Mouse (Mus musculus) neural tube, embryonic 15.5 days (tissue): Measurements from ENCODE around the gene Fbxo28. TPM values are rescaled to one million over a fixed set of nuclear protein-coding genes. Genes with fewer than 3 reads are reported as not detected.

Experiments
- ATAC-seq: fragments of 200-750 bp; cut with Nextera tagmentation; 2 replicates; pipeline ENCODE4 v1.8.0; 2017; ENCODE audit warnings: mild to moderate bottlenecking, moderate TSS enrichment, moderate library complexity; ENCODE audit not compliant: low FRiP score
- H3K27ac ChIP-seq: fragments of 300-500 bp; sonication (generic); replicated peaks from 2 replicates; pipeline ENCODE4 v1.5.1; 2015; ENCODE audit warnings: mild to moderate bottlenecking, inconsistent platforms
- H3K27me3 ChIP-seq: fragments of 300-500 bp; sonication (generic); replicated peaks from 2 replicates; pipeline ENCODE4 v1.6.1; 2015; ENCODE audit warnings: inconsistent platforms
- H3K36me3 ChIP-seq: fragments of 300-500 bp; sonication (generic); 2 replicates; pipeline ENCODE4 v1.6.1; 2015; ENCODE audit warnings: inconsistent platforms
- H3K4me1 ChIP-seq: fragments of 300-500 bp; sonication (generic); 2 replicates; pipeline ENCODE4 v1.6.1; 2015; ENCODE audit warnings: inconsistent platforms
- H3K4me2 ChIP-seq: fragments of 300-500 bp; sonication (generic); 2 replicates; pipeline ENCODE4 v1.6.1; 2015; ENCODE audit warnings: inconsistent platforms, mild to moderate bottlenecking, moderate library complexity
- H3K4me3 ChIP-seq: fragments of 300-500 bp; sonication (generic); replicated peaks from 2 replicates; pipeline ENCODE4 v1.5.1; 2015; ENCODE audit warnings: mild to moderate bottlenecking, inconsistent platforms
- H3K9ac ChIP-seq: fragments of 300-500 bp; sonication (generic); replicated peaks from 2 replicates; pipeline ENCODE4 v1.6.1; 2015; ENCODE audit warnings: mild to moderate bottlenecking, inconsistent platforms
- H3K9me3 ChIP-seq: fragments of 300-500 bp; sonication (generic); replicated peaks from 2 replicates; pipeline ENCODE4 v1.6.1; 2016; ENCODE audit warnings: inconsistent platforms
- WGBS: fragments of 180-500 bp; shearing (Covaris S2); methylation state at CpG from one replicate; pipeline ENCODE4 v1.1.7; 2015; ENCODE audit warnings: mixed read lengths; 5-methylcytosine and 5-hydroxymethylcytosine counted together
- polyA plus RNA-seq: library from polyadenylated mRNA; unstranded; fragments of >200 nt; fragmentation: Nextera tagmentation; extraction: Ambion mirVana; gene quantifications from 2 replicates; pipeline ENCODE4 v1.2.1, GENCODE M21; 2015

Fbxo28 gene
- polyA plus RNA-seq, 1 experiment from 2014 or later = 23.6 TPM

DNA sequence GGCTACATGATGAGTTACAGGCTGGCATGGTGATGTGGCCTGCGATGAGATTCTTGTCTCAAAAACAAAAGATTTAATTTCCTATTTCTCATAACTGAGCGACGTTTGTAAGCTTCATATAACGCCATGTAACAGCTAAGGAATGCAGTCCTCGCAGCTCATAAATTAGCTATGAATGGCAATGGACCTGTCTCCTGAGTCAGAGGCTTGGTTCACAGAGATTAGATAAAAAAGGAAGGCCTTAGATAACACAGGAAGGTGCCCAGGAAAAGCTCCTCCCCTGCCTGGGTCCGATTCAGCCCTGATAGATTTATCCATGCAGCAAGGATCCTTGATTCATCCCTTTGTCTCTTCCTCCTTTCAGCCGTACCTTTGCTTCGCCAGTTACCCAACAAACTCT, 30.5 kb upstream of the Fbxo28 start:
- peaks cover 8% of the 10 kb centered on the region for H3K4me1 ChIP-seq
- no peak overlapping the region for H3K4me3 ChIP-seq
- no peaks in the 10 kb centered on the region for H3K36me3 ChIP-seq
- ATAC-seq = no peak
- no peak overlapping the region for H3K4me2 ChIP-seq
- 77% methylated on average over 8 of the region's 8 CpGs for WGBS
- H3K9ac ChIP-seq = no peak overlapping the region
- H3K9me3 ChIP-seq = no peaks in the 10 kb centered on the region
- H3K27ac ChIP-seq = no peak overlapping the region
- H3K27me3 ChIP-seq = peaks cover 2% of the 10 kb centered on the region; the same call in 1 of the 2 replicates

DNA sequence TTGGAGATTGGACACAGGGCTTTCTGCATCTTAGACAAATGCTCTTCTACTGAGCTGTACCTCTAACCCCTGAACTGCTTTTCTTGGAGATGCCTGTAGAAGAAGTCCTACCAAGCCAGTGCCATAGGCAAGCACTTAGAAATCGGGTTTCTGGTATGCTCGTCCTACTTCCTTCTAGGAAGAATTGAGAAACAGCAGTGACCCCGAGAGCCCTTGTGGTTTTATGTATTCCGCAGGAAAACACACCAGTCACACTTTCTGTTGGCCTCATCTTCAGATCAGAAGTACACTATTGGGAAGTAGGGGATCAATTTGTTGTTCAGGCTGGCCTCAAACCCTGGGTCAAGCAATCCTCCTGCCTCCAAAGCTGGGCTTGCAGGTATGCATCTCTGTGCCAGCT, 28.0 kb upstream of the Fbxo28 start:
- Histone ChIP-seq H3K36me3 (no peaks in the 10 kb centered on the region), H3K27me3 (0 out of 2 replicates have a peak, but pooled peaks cover 2% of the 10 kb centered on the region), H3K9ac (no peak overlapping the region), H3K4me3 (no peak overlapping the region), H3K27ac (no peak overlapping the region), H3K4me2 (no peak overlapping the region), H3K4me1 (no peaks in the 10 kb centered on the region), H3K9me3 (no peaks in the 10 kb centered on the region)
- WGBS = 81% methylated on average over 4 of the region's 4 CpGs
- ATAC-seq = no peak

GRCm38 (mm10) chr1:182368782-182369181, 27.4 kb upstream of the Fbxo28 start:
- WGBS = 67% methylated on average over 8 of the region's 8 CpGs
- ATAC-seq = no peak
- Histone ChIP-seq H3K27me3 (0 out of 2 replicates have a peak, but pooled peaks cover 2% of the 10 kb centered on the region), H3K27ac (no peak overlapping the region), H3K4me2 (no peak overlapping the region), H3K9ac (no peak overlapping the region), H3K9me3 (no peaks in the 10 kb centered on the region), H3K4me1 (no peaks in the 10 kb centered on the region), H3K36me3 (no peaks in the 10 kb centered on the region), H3K4me3 (no peak overlapping the region)

DNA sequence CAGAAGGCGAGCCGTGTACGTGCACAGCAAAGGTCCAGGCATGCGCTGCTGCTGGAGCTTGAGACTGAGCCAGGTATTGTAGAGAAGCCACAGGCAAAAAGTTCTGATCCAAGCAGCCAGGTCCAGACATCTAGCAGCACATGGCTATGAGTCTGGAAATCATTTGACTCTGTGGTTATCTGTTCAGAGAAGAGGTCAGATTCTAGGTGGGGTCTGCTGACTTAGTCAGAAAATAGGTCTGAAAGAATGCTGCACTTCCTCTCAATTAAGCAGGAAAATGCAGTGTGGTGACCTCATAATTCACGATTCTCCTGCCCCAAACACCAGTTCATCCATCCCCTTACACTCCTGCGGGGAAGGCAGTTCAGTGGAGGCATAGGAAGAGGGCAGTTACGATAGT, 26.9 kb upstream of the Fbxo28 start:
- no peak overlapping the region for H3K9ac ChIP-seq
- H3K4me1 ChIP-seq = no peaks in the 10 kb centered on the region
- no peak overlapping the region for H3K4me2 ChIP-seq
- H3K27ac ChIP-seq = no peak overlapping the region
- 77% methylated on average over 7 of the region's 7 CpGs for WGBS
- no peaks in the 10 kb centered on the region for H3K27me3 ChIP-seq
- H3K4me3 ChIP-seq = no peak overlapping the region
- ATAC-seq = no peak
- H3K9me3 ChIP-seq = no peaks in the 10 kb centered on the region
- H3K36me3 ChIP-seq = no peaks in the 10 kb centered on the region

GRCm38 (mm10) chr1:182363683-182364404, 22.4 kb upstream of the Fbxo28 start:
- no peak overlapping the region for H3K27ac ChIP-seq
- H3K36me3 ChIP-seq = no peaks in the 10 kb centered on the region
- 57% methylated on average over 12 of the region's 12 CpGs for WGBS
- no peak for ATAC-seq
- no peak overlapping the region for H3K4me2 ChIP-seq
- no peaks in the 10 kb centered on the region for H3K9me3 ChIP-seq
- H3K9ac ChIP-seq = no peak overlapping the region
- H3K4me3 ChIP-seq = no peak overlapping the region
- H3K27me3 ChIP-seq = no peaks in the 10 kb centered on the region
- H3K4me1 ChIP-seq = no peaks in the 10 kb centered on the region

DNA sequence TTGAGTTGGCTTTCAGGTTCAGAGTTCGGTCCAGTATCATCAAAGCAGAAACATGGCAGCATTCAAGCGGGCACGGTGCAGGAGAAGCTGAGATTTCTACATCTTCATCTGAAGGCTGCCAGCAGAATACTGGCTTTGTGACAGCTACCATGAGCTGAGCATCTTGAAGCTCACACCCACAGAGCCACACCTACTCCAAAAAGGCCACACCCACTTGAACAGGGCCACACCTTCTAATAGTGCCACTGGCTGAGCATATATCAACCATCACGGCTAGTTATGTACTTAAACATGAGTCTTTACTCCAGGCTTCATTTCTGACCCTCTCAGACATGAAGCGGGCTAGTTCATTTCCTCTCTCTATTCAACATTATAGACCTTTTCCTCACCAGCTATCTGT, 21.3 kb upstream of the Fbxo28 start:
- no peak overlapping the region for H3K27ac ChIP-seq
- no peaks in the 10 kb centered on the region for H3K4me1 ChIP-seq
- H3K9ac ChIP-seq = no peak overlapping the region
- WGBS = 95% methylated on average over 5 of the region's 5 CpGs
- H3K36me3 ChIP-seq = no peaks in the 10 kb centered on the region
- no peak overlapping the region for H3K4me3 ChIP-seq
- no peak for ATAC-seq
- no peaks in the 10 kb centered on the region for H3K9me3 ChIP-seq
- H3K27me3 ChIP-seq = no peaks in the 10 kb centered on the region
- no peak overlapping the region for H3K4me2 ChIP-seq

DNA sequence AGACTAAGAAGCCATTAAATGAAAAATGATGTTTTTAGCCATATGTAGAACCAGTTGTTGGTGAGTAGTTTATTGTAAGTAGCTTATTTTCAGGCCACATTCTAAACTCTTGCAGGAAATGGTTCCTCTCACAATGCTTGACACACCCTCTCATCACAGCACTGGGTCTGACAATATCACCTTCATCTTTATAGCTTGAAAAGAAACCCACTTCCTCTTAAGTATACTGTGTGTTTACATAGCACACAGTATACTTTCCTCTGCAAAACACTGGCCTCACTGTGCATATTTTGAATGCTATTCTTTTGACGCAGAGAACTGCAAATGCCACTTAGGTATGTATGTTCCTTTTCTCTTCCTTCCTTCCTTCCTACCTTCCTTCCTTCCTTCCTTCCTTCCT, 16.7 kb upstream of the Fbxo28 start:
- Histone ChIP-seq H3K4me1 (no peaks in the 10 kb centered on the region), H3K27me3 (no peaks in the 10 kb centered on the region), H3K9ac (no peak overlapping the region), H3K4me2 (no peak overlapping the region), H3K4me3 (no peak overlapping the region), H3K9me3 (no peaks in the 10 kb centered on the region), H3K27ac (no peak overlapping the region), H3K36me3 (no peaks in the 10 kb centered on the region)
- 94% methylated on average over 1 of the region's 1 CpGs for WGBS
- no peak for ATAC-seq

- no peak for ATAC-seq
- H3K27ac ChIP-seq = no peak overlapping the region
- H3K4me2 ChIP-seq = no peak overlapping the region
- no peaks in the 10 kb centered on the region for H3K36me3 ChIP-seq
- no peak overlapping the region for H3K9ac ChIP-seq
- H3K4me1 ChIP-seq = no peaks in the 10 kb centered on the region
- H3K27me3 ChIP-seq = no peaks in the 10 kb centered on the region
- H3K4me3 ChIP-seq = no peak overlapping the region
- no peaks in the 10 kb centered on the region for H3K9me3 ChIP-seq
- 86% methylated on average over 11 of the region's 11 CpGs for WGBS
These were observed 13.2 kb upstream of the Fbxo28 start for GRCm38 (mm10) chr1:182354504-182355147.

GRCm38 (mm10) chr1:182349557-182349956, 8.1 kb upstream of the Fbxo28 start:
- Histone ChIP-seq H3K27me3 (no peaks in the 10 kb centered on the region), H3K9ac (no peak overlapping the region), H3K9me3 (no peaks in the 10 kb centered on the region), H3K4me1 (no peaks in the 10 kb centered on the region), H3K27ac (no peak overlapping the region), H3K4me3 (no peak overlapping the region), H3K36me3 (no peaks in the 10 kb centered on the region), H3K4me2 (no peak overlapping the region)
- no peak for ATAC-seq
- WGBS = 93% methylated on average over 6 of the region's 6 CpGs

- H3K36me3 ChIP-seq = no peaks in the 10 kb centered on the region
- no peaks in the 10 kb centered on the region for H3K27me3 ChIP-seq
- no peak overlapping the region for H3K9ac ChIP-seq
- no peak overlapping the region for H3K4me2 ChIP-seq
- no peak overlapping the region for H3K4me3 ChIP-seq
- H3K4me1 ChIP-seq = peaks cover 5% of the 10 kb centered on the region
- H3K9me3 ChIP-seq = no peaks in the 10 kb centered on the region
- H3K27ac ChIP-seq = no peak overlapping the region
- ATAC-seq = no peak
- 81% methylated on average over 5 of the region's 5 CpGs for WGBS
These were observed 5.1 kb upstream of the Fbxo28 start for GRCm38 (mm10) chr1:182346491-182346890.

DNA sequence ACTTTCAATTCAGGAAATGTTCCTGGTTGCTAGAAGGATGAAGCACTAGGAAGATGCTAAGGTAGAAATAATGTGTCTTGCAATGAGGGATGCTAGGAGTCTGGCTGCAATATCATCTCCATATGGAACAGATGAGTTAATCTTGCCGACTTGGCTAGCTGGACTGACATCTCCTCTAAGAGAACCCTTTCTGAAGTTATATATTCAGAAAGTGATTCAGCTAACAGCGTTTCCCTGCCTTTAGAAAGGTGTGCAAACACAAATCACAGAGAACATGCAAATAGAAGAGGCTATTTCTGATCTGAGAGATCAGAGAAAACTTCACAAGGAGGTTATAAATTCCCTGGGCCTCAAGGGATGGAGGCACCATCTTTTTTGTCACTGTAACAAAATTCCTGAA, 4.4 kb upstream of the Fbxo28 start:
- H3K4me1 ChIP-seq = peaks cover 5% of the 10 kb centered on the region
- ATAC-seq = no peak
- no peak overlapping the region for H3K27ac ChIP-seq
- no peak overlapping the region for H3K9ac ChIP-seq
- 80% methylated on average over 2 of the region's 2 CpGs for WGBS
- H3K9me3 ChIP-seq = no peaks in the 10 kb centered on the region
- H3K4me3 ChIP-seq = no peak overlapping the region
- H3K27me3 ChIP-seq = no peaks in the 10 kb centered on the region
- H3K4me2 ChIP-seq = no peak overlapping the region
- H3K36me3 ChIP-seq = no peaks in the 10 kb centered on the region

- Histone ChIP-seq H3K36me3 (0 out of 2 replicates have a peak, but pooled peaks cover 6% of the 10 kb centered on the region), H3K4me1 (peaks cover 36% of the 10 kb centered on the region), H3K9me3 (no peaks in the 10 kb centered on the region), H3K4me2 (peak overlapping the region; percentile 62), H3K27ac (peak overlapping the region; percentile 93), H3K4me3 (peak overlapping the region; percentile 99), H3K27me3 (no peaks in the 10 kb centered on the region), H3K9ac (peak overlapping the region; percentile 98)
- ATAC-seq = peak; percentile 40; the same call in 1 of the 2 replicates
- WGBS = 35% methylated on average over 6 of the region's 6 CpGs
These were observed 564 bp upstream of the Fbxo28 start for GRCm38 (mm10) chr1:182341993-182342392.
